Mouse (Mus musculus) urinary bladder, postnatal 4 days (tissue): ENCODE measurements around the gene Stpg4.

ENCODE experiments used
- DNase-seq, 2 experiments: peaks; one replicate each; pipeline ENCODE4 v3.0.0; 2021 to 2022; ENCODE audit warnings: low spot score in 2 of 2

Stpg4 gene

GRCm38 (mm10) chr17:87427511-87427910 is at the start of gene Stpg4:
Gene Stpg4 (minus strand): TSS chr17:87427741.
- DNase-seq: no peak

- no peak for DNase-seq
These were observed 47.8 kb upstream of the Stpg4 start for GRCm38 (mm10) chr17:87475356-87475755.

GRCm38 (mm10) chr17:87474501-87474795 is 46.9 kb upstream of the Stpg4 start:
- no peak for DNase-seq

GRCm38 (mm10) chr17:87473736-87474500 is 46.4 kb upstream of the Stpg4 start:
- DNase-seq: no peak

GRCm38 (mm10) chr17:87473441-87473735 is 45.8 kb upstream of the Stpg4 start:
- no peak for DNase-seq

- no peak for DNase-seq
These were observed 45.3 kb upstream of the Stpg4 start for GRCm38 (mm10) chr17:87472879-87473278.

- no peak for DNase-seq
These were observed 44.1 kb upstream of the Stpg4 start for GRCm38 (mm10) chr17:87471661-87472060.

GRCm38 (mm10) chr17:87470797-87471196 is 43.3 kb upstream of the Stpg4 start:
- DNase-seq: no peak

- no peak for DNase-seq
These were observed 42.7 kb upstream of the Stpg4 start for GRCm38 (mm10) chr17:87470282-87470681.

- no peak for DNase-seq
These were observed 41.9 kb upstream of the Stpg4 start for GRCm38 (mm10) chr17:87469428-87469827.

GRCm38 (mm10) chr17:87468616-87469015 is 41.1 kb upstream of the Stpg4 start:
- no peak for DNase-seq

- no peak for DNase-seq
These were observed 34.0 kb upstream of the Stpg4 start for GRCm38 (mm10) chr17:87461499-87461896.

- DNase-seq: no peak
These were observed 33.3 kb upstream of the Stpg4 start for GRCm38 (mm10) chr17:87460669-87461498.

GRCm38 (mm10) chr17:87459750-87460668 is 32.5 kb upstream of the Stpg4 start:
- DNase-seq: no peak

GRCm38 (mm10) chr17:87458911-87459749 is 31.6 kb upstream of the Stpg4 start:
- no peak for DNase-seq

- DNase-seq: no peak
These were observed 30.4 kb upstream of the Stpg4 start for GRCm38 (mm10) chr17:87457961-87458360.

- no peak for DNase-seq
These were observed 26.6 kb upstream of the Stpg4 start for GRCm38 (mm10) chr17:87454121-87454520.

- DNase-seq: no peak
These were observed 25.8 kb upstream of the Stpg4 start for GRCm38 (mm10) chr17:87453336-87453735.

GRCm38 (mm10) chr17:87448881-87449280 is 21.3 kb upstream of the Stpg4 start:
- DNase-seq: no peak

- DNase-seq: no peak
These were observed 20.8 kb upstream of the Stpg4 start for GRCm38 (mm10) chr17:87448339-87448738.

- DNase-seq: no peak
These were observed 20.2 kb upstream of the Stpg4 start for GRCm38 (mm10) chr17:87447612-87448200.
